Mouse (Mus musculus) lung, adult 2 months (tissue): ENCODE results near the gene Gpd2. TPM values are rescaled to one million over a fixed set of nuclear protein-coding genes. Genes with fewer than 3 reads are reported as not detected.

ENCODE experiments used
- DNase-seq: peaks from one replicate; pipeline ENCODE4 v3.0.0; 2022
- H3K4me1 ChIP-seq: fragments of 200-500 bp; 2 replicates; pipeline ENCODE4 v1.6.1; 2011; ENCODE audit warnings: low read length; ENCODE audit not compliant: control insufficient read depth, insufficient read depth
- H3K4me3 ChIP-seq: fragments of 200-500 bp; replicated peaks from 2 replicates; pipeline ENCODE3; 2011; ENCODE audit warnings: low read depth, mild to moderate bottlenecking, control low read depth, low read length; ENCODE audit errors: extremely low read depth
- CTCF ChIP-seq: fragments of 200-500 bp; IDR thresholded peaks from 2 replicates; pipeline ENCODE4 v1.5.1; 2011; ENCODE audit warnings: mild to moderate bottlenecking, low read length, control low read depth; ENCODE audit not compliant: insufficient read depth
- POLR2A ChIP-seq: fragments of 200-500 bp; IDR thresholded peaks from 2 replicates; pipeline ENCODE4 v1.6.1; 2011; ENCODE audit warnings: low read depth, mild to moderate bottlenecking, control low read depth, low read length, borderline replicate concordance; ENCODE audit errors: extremely low read depth
- WGBS: fragments of 180-500 bp; shearing (Covaris S2); methylation state at CpG from one replicate; pipeline ENCODE4 v1.1.7; 2018; 5-methylcytosine and 5-hydroxymethylcytosine counted together
- polyA plus RNA-seq: library from polyadenylated mRNA; depleted of rRNA; stranded (reverse); fragments of >200 nt; gene quantifications from 2 replicates; pipeline ENCODE4 v1.2.3, GENCODE M21; 2012; rRNA removed

Gene Gpd2
- 5.9 and 11.4 TPM in 2 replicates for polyA plus RNA-seq

DNA sequence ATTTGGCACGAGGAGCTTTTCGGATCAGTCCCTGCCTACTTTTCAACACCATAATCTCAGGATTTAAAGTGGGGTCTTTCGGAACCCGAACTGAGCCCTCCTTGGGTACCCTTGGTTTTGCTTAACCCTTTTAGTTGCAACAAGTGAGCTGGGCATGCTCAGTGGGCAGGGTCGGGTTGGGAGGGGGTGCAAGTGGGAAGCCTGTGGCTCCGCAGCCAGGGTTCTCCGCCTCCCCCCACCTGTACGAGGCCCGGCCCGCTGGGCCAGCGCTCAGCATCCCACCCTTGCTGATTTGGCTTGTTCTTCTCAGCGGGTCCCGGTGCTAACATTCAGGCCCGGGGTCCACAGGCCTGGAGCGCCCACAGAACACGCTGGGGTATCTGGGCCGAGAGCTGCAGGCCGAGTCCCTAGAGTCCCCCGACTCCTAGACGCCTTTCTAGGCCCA is at the start of gene Gpd2:
Gene Gpd2, plus strand, starts transcription at position 161 of the 445 bp plus-strand sequence.
- TF ChIP-seq POLR2A, result no peak
- no peak for TF ChIP-seq CTCF
- Histone ChIP-seq H3K4me3 (peak within 1 kb of the TSS; percentile 70), H3K4me1 (peaks cover 3% of the 10 kb centered on the region; the same call in 1 of the 2 replicates)
- WGBS, result 9% methylated on average over 20 of the region's 20 CpGs
- no peak for DNase-seq

- TF ChIP-seq CTCF (no peak), POLR2A (no peak)
- Histone ChIP-seq H3K4me1 (no peaks in the 10 kb centered on the region), H3K4me3 (no peak overlapping the region)
- no peak for DNase-seq
- 54% methylated on average over 9 of the region's 9 CpGs for WGBS
Measured at GRCm38 (mm10) chr2:57188237-57188636, 49.2 kb upstream of the Gpd2 start.

DNA sequence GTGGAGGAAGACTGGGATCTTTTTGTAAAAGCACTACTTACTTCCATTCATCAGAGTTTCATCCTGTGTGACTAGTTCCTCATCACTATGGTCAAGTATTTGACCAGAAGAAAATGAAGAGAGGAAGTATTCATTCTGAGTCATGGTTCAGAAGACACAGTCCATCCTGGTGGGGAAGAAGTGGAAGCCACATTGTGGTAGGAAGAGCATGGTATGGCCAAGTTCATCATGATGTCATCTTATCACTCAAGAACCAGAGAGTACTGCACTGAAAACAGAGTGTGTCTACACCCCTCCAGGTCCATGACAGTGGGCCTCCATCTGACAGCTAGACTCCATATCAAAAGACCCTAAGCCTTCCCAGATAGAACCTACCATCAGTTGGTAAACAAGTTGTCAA is 46.6 kb upstream of the Gpd2 start:
- Histone ChIP-seq H3K4me3 (no peak overlapping the region), H3K4me1 (no peaks in the 10 kb centered on the region)
- no peak for DNase-seq
- TF ChIP-seq POLR2A (no peak), CTCF (no peak)

DNA sequence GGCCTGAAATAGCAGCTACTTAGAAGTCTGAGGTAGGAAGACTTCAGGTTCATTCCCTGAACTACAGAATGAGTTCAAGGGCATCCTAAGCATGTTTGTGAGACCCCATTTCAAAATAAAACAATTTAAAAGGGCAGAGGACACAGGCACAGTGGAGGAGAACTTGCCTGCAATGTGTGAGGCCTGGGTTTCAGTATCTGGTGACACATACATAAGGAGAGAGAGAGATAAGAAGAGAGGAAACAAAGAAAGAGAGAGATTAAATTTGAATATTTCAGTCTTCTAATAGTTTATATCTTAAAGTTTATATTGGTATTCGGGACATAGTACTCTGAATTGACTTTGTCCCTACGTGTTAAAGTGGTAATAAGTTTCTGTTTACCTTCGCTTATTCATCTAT is 38.4 kb upstream of the Gpd2 start:
- 83% methylated on average over 3 of the region's 3 CpGs for WGBS
- Histone ChIP-seq H3K4me1 (no peaks in the 10 kb centered on the region), H3K4me3 (no peak overlapping the region)
- no peak for DNase-seq
- TF ChIP-seq CTCF, result no peak
- no peak for TF ChIP-seq POLR2A

GRCm38 (mm10) chr2:57208472-57209083 is 28.9 kb upstream of the Gpd2 start:
- DNase-seq, result no peak
- TF ChIP-seq CTCF, result no peak
- no peak for TF ChIP-seq POLR2A
- Histone ChIP-seq H3K4me1 (no peaks in the 10 kb centered on the region), H3K4me3 (no peak overlapping the region)
- WGBS, result 83% methylated on average over 9 of the region's 9 CpGs

GRCm38 (mm10) chr2:57211049-57212001 is 26.1 kb upstream of the Gpd2 start:
- H3K4me3 ChIP-seq, result no peak overlapping the region
- H3K4me1 ChIP-seq, result no peaks in the 10 kb centered on the region
- DNase-seq, result no peak
- TF ChIP-seq POLR2A (no peak), CTCF (no peak)
- WGBS, result 68% methylated on average over 9 of the region's 9 CpGs

- TF ChIP-seq POLR2A (no peak), CTCF (no peak)
- H3K4me3 ChIP-seq, result no peak overlapping the region
- no peaks in the 10 kb centered on the region for H3K4me1 ChIP-seq
- no peak for DNase-seq
- WGBS, result 84% methylated on average over 4 of the region's 4 CpGs
Measured at GRCm38 (mm10) chr2:57213364-57213763, 24.1 kb upstream of the Gpd2 start.

DNA sequence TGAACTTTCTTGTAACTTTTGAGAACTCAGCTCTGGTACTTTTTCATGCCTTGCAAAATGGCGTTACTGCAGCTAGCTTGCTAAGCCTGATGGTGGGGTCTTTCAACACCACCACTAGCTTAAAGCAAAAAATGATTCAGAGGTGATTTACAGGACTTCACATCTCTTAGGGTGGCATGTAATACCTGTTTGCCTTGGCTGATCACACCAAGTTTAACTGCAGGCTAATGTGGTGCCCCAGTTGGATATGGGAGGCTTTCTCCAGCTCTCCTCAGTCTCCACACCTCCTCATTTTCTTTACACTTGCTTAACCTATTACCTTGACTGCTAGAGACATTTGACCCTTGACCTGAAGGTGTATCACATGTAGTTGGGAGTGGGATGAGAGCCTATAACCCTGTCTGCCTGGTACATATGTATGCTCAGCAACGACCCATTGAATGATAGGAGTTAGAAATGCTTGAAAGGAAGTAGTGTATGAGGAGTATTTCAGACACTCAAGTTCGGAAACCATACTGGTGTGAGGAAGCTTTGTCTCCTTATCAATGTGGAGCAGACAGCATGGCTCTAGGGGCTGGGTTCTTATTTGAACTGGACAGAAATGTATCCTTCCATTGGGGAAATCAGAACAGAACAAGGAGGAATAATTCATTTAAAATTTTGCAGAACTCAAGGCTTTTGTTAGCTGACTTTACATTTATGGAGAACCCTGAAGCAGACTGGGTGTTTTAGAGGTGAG is 14.0 kb upstream of the Gpd2 start:
- TF ChIP-seq POLR2A, result no peak
- no peak for TF ChIP-seq CTCF
- WGBS, result 71% methylated on average over 3 of the region's 3 CpGs

GRCm38 (mm10) chr2:57225236-57225635 is 12.2 kb upstream of the Gpd2 start:
- Histone ChIP-seq H3K4me1 (no peaks in the 10 kb centered on the region), H3K4me3 (no peak overlapping the region)
- TF ChIP-seq CTCF, result no peak
- 30% methylated on average over 2 of the region's 2 CpGs for WGBS
- DNase-seq, result no peak

More for the DNA sequence above, 14.0 kb upstream of the Gpd2 start:
- no peak for DNase-seq
- Histone ChIP-seq H3K4me3 (no peak overlapping the region), H3K4me1 (no peaks in the 10 kb centered on the region)

GRCm38 (mm10) chr2:57227425-57227824 is 10.0 kb upstream of the Gpd2 start:
- TF ChIP-seq CTCF (no peak), POLR2A (no peak)
- no peak for DNase-seq
- Histone ChIP-seq H3K4me3 (no peak overlapping the region), H3K4me1 (no peaks in the 10 kb centered on the region)
- 89% methylated on average over 3 of the region's 3 CpGs for WGBS
